Mouse (Mus musculus) embryonic stem cell, embryonic (primary cell): ENCODE data around the gene Rab37.

ENCODE experiments used
- CTCF ChIA-PET, 4 experiments: fragments of 300-600 bp in 2 of 4; fragments of 350-600 bp in 2 of 4; sonication (Branson Sonifier 250); formaldehyde crosslinking; loops; one replicate each; lab custom pipeline; 2022; ENCODE audit warnings: inconsistent platforms in 2 of 4; lab: Charles Lee
- POLR2A ChIA-PET, 4 experiments: fragments of 300-600 bp in 2 of 4; fragments of 350-600 bp in 2 of 4; sonication (Branson Sonifier 250); formaldehyde crosslinking; loops; one replicate each; lab custom pipeline; 2022; ENCODE audit warnings: antibody characterized with exemption in 4 of 4, inconsistent platforms in 1 of 4; lab: Charles Lee

Rab37 gene

DNA sequence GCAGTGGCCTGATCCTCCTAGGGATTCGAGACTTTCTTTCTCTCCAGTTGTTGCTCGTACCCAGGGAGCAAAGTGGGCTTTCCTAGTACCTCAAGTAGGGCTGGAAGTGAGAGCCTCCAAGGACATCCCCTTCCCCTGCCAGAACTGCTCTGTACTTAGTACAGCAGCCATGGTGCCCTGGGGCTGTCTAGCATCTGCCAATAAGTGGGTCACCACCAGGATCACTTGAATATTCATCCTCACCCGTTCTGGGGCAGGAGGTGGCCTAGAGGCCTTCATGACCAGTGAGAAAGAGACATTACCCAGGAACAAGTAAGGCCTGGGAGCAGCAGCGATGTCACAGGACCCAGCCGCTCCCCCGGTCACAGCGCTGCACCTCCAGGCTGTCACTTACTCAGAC lies 118.7 kb downstream of the Rab37 start:
- CTCF ChIA-PET, result interaction anchor here in 2 of 4 experiments (0.8 to 1.0 kb wide), 3 partner anchors 15 to 16 kb away, joined by 3 to 7 read pairs (median 5); no protein-coding TSS in a partner anchor
- POLR2A ChIA-PET, result interaction anchor here in 2 of 4 experiments (0.6 to 3.0 kb wide), 9 partner anchors 8 to 57 kb away, joined by 3 to 10 read pairs (median 3); partner anchors contain the start of gene Grin2c (in 2 of the 2)
